Mouse (Mus musculus) heart, postnatal 0 days (tissue): ENCODE results near the gene Hist1h4f. TPM values are rescaled to one million over a fixed set of nuclear protein-coding genes. Genes with fewer than 3 reads are reported as not detected.

Source experiments
- ATAC-seq: fragments of 200-750 bp; cut with Nextera tagmentation; 2 replicates; pipeline ENCODE4 v1.8.0; 2017; ENCODE audit warnings: low read depth, moderate number of reproducible peaks, moderate library complexity; ENCODE audit not compliant: insufficient read depth
- DNase-seq: peaks from one replicate; pipeline ENCODE4 v3.0.0-alpha.2; 2016; ENCODE audit warnings: low spot score
- H3K27ac ChIP-seq: fragments of 300-500 bp; sonication (generic); 2 replicates; pipeline ENCODE4 v1.5.1; 2014; ENCODE audit warnings: low read depth, mild to moderate bottlenecking
- H3K27me3 ChIP-seq: fragments of 300-500 bp; sonication (generic); 2 replicates; pipeline ENCODE4 v1.6.1; 2014; ENCODE audit warnings: low read length, mixed read lengths; ENCODE audit not compliant: control insufficient read depth, insufficient read depth
- H3K36me3 ChIP-seq: fragments of 300-500 bp; sonication (generic); replicated peaks from 2 replicates; pipeline ENCODE4 v1.6.1; 2014; ENCODE audit warnings: low read length, mixed read lengths; ENCODE audit not compliant: control insufficient read depth, insufficient read depth
- H3K4me1 ChIP-seq: fragments of 300-500 bp; sonication (generic); 2 replicates; pipeline ENCODE4 v1.6.1; 2014; ENCODE audit warnings: antibody characterized with exemption; ENCODE audit not compliant: control insufficient read depth, insufficient read depth
- H3K4me2 ChIP-seq: fragments of 300-500 bp; sonication (generic); 2 replicates; pipeline ENCODE4 v1.6.1; 2014; ENCODE audit warnings: low read depth, mild to moderate bottlenecking, low read length, moderate library complexity
- H3K4me3 ChIP-seq: fragments of 300-500 bp; sonication (generic); 2 replicates; pipeline ENCODE4 v1.5.1; 2014; ENCODE audit warnings: low read depth, low read length
- H3K9ac ChIP-seq: fragments of 300-500 bp; sonication (generic); replicated peaks from 2 replicates; pipeline ENCODE4 v1.6.1; 2014; ENCODE audit warnings: low read depth, low read length, mixed read lengths
- H3K9me3 ChIP-seq: fragments of 300-500 bp; sonication (generic); replicated peaks from 2 replicates; pipeline ENCODE4 v1.6.1; 2016; ENCODE audit warnings: low read length; ENCODE audit not compliant: control insufficient read depth
- CTCF ChIP-seq: IDR thresholded peaks from 2 replicates; pipeline ENCODE4 v1.5.1; 2016; ENCODE audit warnings: antibody characterized with exemption, control low read depth, low read depth
- EP300 ChIP-seq: IDR thresholded peaks from 2 replicates; pipeline ENCODE4 v1.6.1; 2016; ENCODE audit warnings: antibody characterized with exemption, low read depth
- WGBS: fragments of 180-500 bp; shearing (Covaris S2); extraction: QIAGEN DNeasy Blood & Tissue Kit; methylation state at CpG from one replicate; pipeline ENCODE4 v1.1.7; 2014; 5-methylcytosine and 5-hydroxymethylcytosine counted together
- microRNA-seq: library from miRNA; unstranded; fragments of <30 nt; microRNA quantifications from one replicate; pipeline ENCODE4, GENCODE M21; 2016
- polyA plus RNA-seq: library from polyadenylated mRNA; unstranded; fragments of >200 nt; fragmentation: Nextera tagmentation; extraction: Ambion mirVana; gene quantifications from 2 replicates; pipeline ENCODE4 v1.2.1, GENCODE M21; 2015
- total RNA-seq: library from RNA; depleted of rRNA; stranded (reverse); fragments of >200 nt; gene quantifications from 2 replicates; pipeline ENCODE4 v1.2.3, GENCODE M21; 2014; ENCODE audit warnings: low replicate concordance; rRNA removed

The Hist1h4f gene
- total and polyA plus RNA-seq, 2 experiments from 2014 or later, result 3,073 TPM; not detected in 1

GRCm38 (mm10) chr13:23503797-23504196 is 47.7 kb downstream of the Hist1h4f start:
- H3K4me3 ChIP-seq, result no peak overlapping the region
- no peak overlapping the region for H3K4me2 ChIP-seq
- TF ChIP-seq CTCF, result no peak
- no peak for TF ChIP-seq EP300
- H3K9ac ChIP-seq, result no peak overlapping the region
- 11% methylated on average over 9 of the region's 9 CpGs for WGBS
- H3K9me3 ChIP-seq, result no peaks in the 10 kb centered on the region
- no peaks in the 10 kb centered on the region for H3K36me3 ChIP-seq
- ATAC-seq (no peak), DNase-seq (no peak)
- H3K27me3 ChIP-seq, result no peaks in the 10 kb centered on the region
- no peak overlapping the region for H3K27ac ChIP-seq
- 0 out of 2 replicates have a peak, but pooled peaks cover 14% of the 10 kb centered on the region for H3K4me1 ChIP-seq

GRCm38 (mm10) chr13:23502916-23503315 is 48.5 kb downstream of the Hist1h4f start:
- no peaks in the 10 kb centered on the region for H3K27me3 ChIP-seq
- H3K4me2 ChIP-seq, result no peak overlapping the region
- H3K36me3 ChIP-seq, result no peaks in the 10 kb centered on the region
- no peak overlapping the region for H3K9ac ChIP-seq
- H3K9me3 ChIP-seq, result no peaks in the 10 kb centered on the region
- 0 out of 2 replicates have a peak, but pooled peaks cover 14% of the 10 kb centered on the region for H3K4me1 ChIP-seq
- DNase-seq (no peak), ATAC-seq (no peak)
- TF ChIP-seq EP300 (no peak), CTCF (no peak)
- no peak overlapping the region for H3K27ac ChIP-seq
- 66% methylated on average over 4 of the region's 4 CpGs for WGBS
- no peak overlapping the region for H3K4me3 ChIP-seq

- H3K4me3 ChIP-seq, result no peak overlapping the region
- 40% methylated on average over 9 of the region's 9 CpGs for WGBS
- no peak for TF ChIP-seq CTCF
- no peak for TF ChIP-seq EP300
- H3K36me3 ChIP-seq, result no peaks in the 10 kb centered on the region
- no peak overlapping the region for H3K9ac ChIP-seq
- no peak for ATAC-seq
- H3K27ac ChIP-seq, result no peak overlapping the region
- H3K4me2 ChIP-seq, result no peak overlapping the region
- H3K4me1 ChIP-seq, result 0 out of 2 replicates have a peak, but pooled peaks cover 14% of the 10 kb centered on the region
- no peaks in the 10 kb centered on the region for H3K9me3 ChIP-seq
- H3K27me3 ChIP-seq, result no peaks in the 10 kb centered on the region
- DNase-seq, result no peak
These were observed 49.3 kb downstream of the Hist1h4f start for GRCm38 (mm10) chr13:23502031-23502567.

GRCm38 (mm10) chr13:23501511-23501910 is 49.9 kb downstream of the Hist1h4f start:
- no peak for DNase-seq
- no peak overlapping the region for H3K4me3 ChIP-seq
- TF ChIP-seq CTCF (no peak), EP300 (no peak)
- no peak for ATAC-seq
- no peak overlapping the region for H3K9ac ChIP-seq
- H3K36me3 ChIP-seq, result no peaks in the 10 kb centered on the region
- no peak overlapping the region for H3K4me2 ChIP-seq
- no peaks in the 10 kb centered on the region for H3K9me3 ChIP-seq
- 29% methylated on average over 5 of the region's 5 CpGs for WGBS
- no peaks in the 10 kb centered on the region for H3K27me3 ChIP-seq
- H3K27ac ChIP-seq, result no peak overlapping the region
- 0 out of 2 replicates have a peak, but pooled peaks cover 14% of the 10 kb centered on the region for H3K4me1 ChIP-seq

Small RNA genes within 50 kb of the gene (microRNA-seq; reads per million reads assigned to microRNA genes)
- not detected for gene Gm44297
- gene Gm44359, result not detected
- gene Gm44394, result not detected
- gene n-TStga1, result 0.54 reads per million

Other genes starting within 250 kb of the Hist1h4f start
Only the 30 nearest of the 34 such genes appear.
- 10.0 and 11.9 TPM in 2 replicates for gene Zfp322a, start 182.4 kb downstream of the Hist1h4f start, total RNA-seq
- 27.0 and 28.1 TPM in 2 replicates for gene Zfp322a, start 182.4 kb downstream of the Hist1h4f start, polyA plus RNA-seq
- 6.7 and 7.4 TPM in 2 replicates for gene Abt1, start 127.8 kb downstream of the Hist1h4f start, total RNA-seq
- gene Abt1, start 127.8 kb downstream of the Hist1h4f start, polyA plus RNA-seq, result 6.8 and 7.2 TPM in 2 replicates
- gene Btn1a1, start 85.7 kb downstream of the Hist1h4f start, total RNA-seq, result 0.27 TPM in 1 of 2 replicates, not detected in the other
- 0.14 and 0.18 TPM in 2 replicates for gene Btn1a1, start 85.7 kb downstream of the Hist1h4f start, polyA plus RNA-seq
- gene Btn2a2, start 62.8 kb downstream of the Hist1h4f start, total RNA-seq, result not detected in 2 replicates
- 0.04 and 0.15 TPM in 2 replicates for gene Btn2a2, start 62.8 kb downstream of the Hist1h4f start, polyA plus RNA-seq
- 3,824 and 4,565 TPM in 2 replicates for gene Hist1h4h, start 20.6 kb downstream of the Hist1h4f start, total RNA-seq
- 30.4 and 37.5 TPM in 2 replicates for gene Hist1h4h, start 20.6 kb downstream of the Hist1h4f start, polyA plus RNA-seq
- gene Hist1h2af, start 17.7 kb downstream of the Hist1h4f start, total RNA-seq, result 369 and 922 TPM in 2 replicates
- 1.3 and 2.6 TPM in 2 replicates for gene Hist1h2af, start 17.7 kb downstream of the Hist1h4f start, polyA plus RNA-seq
- gene Hist1h3g, start 16.2 kb downstream of the Hist1h4f start, total RNA-seq, result 709 and 989 TPM in 2 replicates
- 2.4 and 2.5 TPM in 2 replicates for gene Hist1h3g, start 16.2 kb downstream of the Hist1h4f start, polyA plus RNA-seq
- gene Hist1h2bh, start 8.3 kb downstream of the Hist1h4f start, total RNA-seq, result 82.5 and 133 TPM in 2 replicates
- 0.25 and 0.31 TPM in 2 replicates for gene Hist1h2bh, start 8.3 kb downstream of the Hist1h4f start, polyA plus RNA-seq
- 441 and 779 TPM in 2 replicates for gene Hist1h3f, start 7.6 kb downstream of the Hist1h4f start, total RNA-seq
- 0.29 and 0.45 TPM in 2 replicates for gene Hist1h3f, start 7.6 kb downstream of the Hist1h4f start, polyA plus RNA-seq
- gene Hist1h1d, start 1.6 kb upstream of the Hist1h4f start, total RNA-seq, result 61.7 and 66.1 TPM in 2 replicates
- 0.16 and 0.20 TPM in 2 replicates for gene Hist1h1d, start 1.6 kb upstream of the Hist1h4f start, polyA plus RNA-seq
- 625 and 977 TPM in 2 replicates for gene Hist1h3e, start 10.7 kb upstream of the Hist1h4f start, total RNA-seq
- 0.70 and 0.97 TPM in 2 replicates for gene Hist1h3e, start 10.7 kb upstream of the Hist1h4f start, polyA plus RNA-seq
- 171 and 312 TPM in 2 replicates for gene Hist1h2ae, start 19.6 kb upstream of the Hist1h4f start, total RNA-seq
- 12.1 and 14.3 TPM in 2 replicates for gene Hist1h2ae, start 19.6 kb upstream of the Hist1h4f start, polyA plus RNA-seq
- gene Hist1h2bg, start 19.7 kb upstream of the Hist1h4f start, total RNA-seq, result 1,110 and 1,666 TPM in 2 replicates
- gene Hist1h2bg, start 19.7 kb upstream of the Hist1h4f start, polyA plus RNA-seq, result 2.5 and 4.3 TPM in 2 replicates
- 603 and 951 TPM in 2 replicates for gene Hist1h2bf, start 22.5 kb upstream of the Hist1h4f start, total RNA-seq
- 1.3 and 1.6 TPM in 2 replicates for gene Hist1h2bf, start 22.5 kb upstream of the Hist1h4f start, polyA plus RNA-seq
- 568 and 769 TPM in 2 replicates for gene Hist1h2ad, start 22.7 kb upstream of the Hist1h4f start, total RNA-seq
- 0.27 and 1.8 TPM in 2 replicates for gene Hist1h2ad, start 22.7 kb upstream of the Hist1h4f start, polyA plus RNA-seq
- 116 and 155 TPM in 2 replicates for gene Hist1h3d, start 24.1 kb upstream of the Hist1h4f start, total RNA-seq
- 1.2 and 1.8 TPM in 2 replicates for gene Hist1h3d, start 24.1 kb upstream of the Hist1h4f start, polyA plus RNA-seq
- 1,649 and 2,136 TPM in 2 replicates for gene Hist1h4d, start 29.9 kb upstream of the Hist1h4f start, total RNA-seq
- 18.8 and 21.2 TPM in 2 replicates for gene Hist1h4d, start 29.9 kb upstream of the Hist1h4f start, polyA plus RNA-seq
- gene Hist1h2be, start 69.5 kb upstream of the Hist1h4f start, total RNA-seq, result 253 and 309 TPM in 2 replicates
- 0.82 and 1.2 TPM in 2 replicates for gene Hist1h2be, start 69.5 kb upstream of the Hist1h4f start, polyA plus RNA-seq
- 271 and 391 TPM in 2 replicates for gene Hist1h1e, start 70.9 kb upstream of the Hist1h4f start, total RNA-seq
- 5.6 and 6.7 TPM in 2 replicates for gene Hist1h1e, start 70.9 kb upstream of the Hist1h4f start, polyA plus RNA-seq
- gene Hist1h2ac, start 132.3 kb upstream of the Hist1h4f start, total RNA-seq, result 62.8 and 88.1 TPM in 2 replicates
- 0.45 and 0.49 TPM in 2 replicates for gene Hist1h2ac, start 132.3 kb upstream of the Hist1h4f start, polyA plus RNA-seq
- gene Hist1h2bc, start 132.6 kb upstream of the Hist1h4f start, total RNA-seq, result 253 and 309 TPM in 2 replicates
- 94.4 and 115 TPM in 2 replicates for gene Hist1h2bc, start 132.6 kb upstream of the Hist1h4f start, polyA plus RNA-seq
- gene Hist1h1t, start 144.2 kb upstream of the Hist1h4f start, total RNA-seq, result 0.23 and 2.0 TPM in 2 replicates
- not detected in 2 replicates for gene Hist1h1t, start 144.2 kb upstream of the Hist1h4f start, polyA plus RNA-seq
- 1,145 and 1,607 TPM in 2 replicates for gene Hist1h4c, start 146.8 kb upstream of the Hist1h4f start, total RNA-seq
- 1.5 and 1.7 TPM in 2 replicates for gene Hist1h4c, start 146.8 kb upstream of the Hist1h4f start, polyA plus RNA-seq
- 21.4 and 25.9 TPM in 2 replicates for gene Hfe, start 159.2 kb upstream of the Hist1h4f start, total RNA-seq
- 18.0 and 22.3 TPM in 2 replicates for gene Hfe, start 159.2 kb upstream of the Hist1h4f start, polyA plus RNA-seq
- 770 and 1,043 TPM in 2 replicates for gene Hist1h1c, start 187.2 kb upstream of the Hist1h4f start, total RNA-seq
- 73.4 and 101 TPM in 2 replicates for gene Hist1h1c, start 187.2 kb upstream of the Hist1h4f start, polyA plus RNA-seq
- 1,907 and 3,007 TPM in 2 replicates for gene Hist1h3c, start 194.0 kb upstream of the Hist1h4f start, total RNA-seq
- 1.2 and 1.3 TPM in 2 replicates for gene Hist1h3c, start 194.0 kb upstream of the Hist1h4f start, polyA plus RNA-seq
- 1,542 and 1,547 TPM in 2 replicates for gene Hist1h2bb, start 195.1 kb upstream of the Hist1h4f start, total RNA-seq
- 0.59 and 0.78 TPM in 2 replicates for gene Hist1h2bb, start 195.1 kb upstream of the Hist1h4f start, polyA plus RNA-seq
- gene Hist1h2ab, start 199.5 kb upstream of the Hist1h4f start, total RNA-seq, result 667 and 733 TPM in 2 replicates
- gene Hist1h2ab, start 199.5 kb upstream of the Hist1h4f start, polyA plus RNA-seq, result 5.6 and 7.6 TPM in 2 replicates
- 800 and 1,239 TPM in 2 replicates for gene Hist1h3b, start 200.6 kb upstream of the Hist1h4f start, total RNA-seq
- gene Hist1h3b, start 200.6 kb upstream of the Hist1h4f start, polyA plus RNA-seq, result 3.2 and 3.3 TPM in 2 replicates
- gene Hist1h4b, start 205.4 kb upstream of the Hist1h4f start, total RNA-seq, result 252 and 267 TPM in 2 replicates
- 0.46 and 0.60 TPM in 2 replicates for gene Hist1h4b, start 205.4 kb upstream of the Hist1h4f start, polyA plus RNA-seq